In genomic region chr10:61510809-61511208, GRCm38 (mm10) we compare ENCODE assay signal across 13 mouse cellular contexts. TPM values are rescaled to one million over a fixed set of nuclear protein-coding genes. Genes with fewer than 3 reads are reported as not detected.
A peak's percentile ranks its signal among the peaks of the same experiment; 100 is the strongest.
DNase-seq lines count a peak whose midpoint lies in the region; ATAC-seq and TF ChIP-seq lines count a peak whose summit lies in the region.
"Had no signal": no experiment of that assay in that cellular context is flagged by ENCODE, and none has a peak within 500 bp of the region (broad histone marks: within the 10 kb centered on the region; RNA-seq: fewer than 3 reads in every experiment).

No protein-coding gene starts in this region.

- no peak overlapping the region for H3K4me2 ChIP-seq in forebrain, postnatal 0 days (ENCODE audit: low read depth)
- no peak overlapping the region for H3K4me2 ChIP-seq in forebrain, embryonic 13.5 days
- no peak overlapping the region for H3K4me2 ChIP-seq in lung, embryonic 14.5 days
- H3K4me2 ChIP-seq in midbrain, postnatal 0 days (ENCODE audit: low read depth, low read length, poor library complexity, severe bottlenecking) = no peak overlapping the region

- WGBS in forebrain, postnatal 0 days = 38% methylated on average over 7 of the region's 7 CpGs
- 40% methylated on average over 7 of the region's 7 CpGs for WGBS in forebrain, embryonic 13.5 days
- 15% methylated on average over 7 of the region's 7 CpGs for WGBS in lung, embryonic 14.5 days
- 28% methylated on average over 7 of the region's 7 CpGs for WGBS in midbrain, postnatal 0 days

- no peaks in the 10 kb centered on the region for H3K9me3 ChIP-seq in forebrain, postnatal 0 days (ENCODE audit: low read length)
- no peaks in the 10 kb centered on the region for H3K9me3 ChIP-seq in forebrain, embryonic 13.5 days (replicated peaks)
- no peaks in the 10 kb centered on the region for H3K9me3 ChIP-seq in lung, embryonic 14.5 days (ENCODE audit: low read depth, low read length)
- H3K9me3 ChIP-seq in midbrain, postnatal 0 days (ENCODE audit: low read length) = no peaks in the 10 kb centered on the region

- no peak for TF ChIP-seq CTCF in forebrain, postnatal 0 days (IDR thresholded peaks at IDR 0.05; ENCODE audit: low read depth)
- TF ChIP-seq CTCF in lung, embryonic 14.5 days (IDR thresholded peaks at IDR 0.05; ENCODE audit: low read depth) = no peak
- TF ChIP-seq CTCF in midbrain, postnatal 0 days (IDR thresholded peaks at IDR 0.05) = no peak

- no peaks in the 10 kb centered on the region for H3K27me3 ChIP-seq in forebrain, postnatal 0 days (ENCODE audit: insufficient read depth, low read length)
- no peaks in the 10 kb centered on the region for H3K27me3 ChIP-seq in forebrain, embryonic 13.5 days
- no peaks in the 10 kb centered on the region for H3K27me3 ChIP-seq in lung, embryonic 14.5 days (ENCODE audit: insufficient read depth, low read length)
- no peaks in the 10 kb centered on the region for H3K27me3 ChIP-seq in midbrain, postnatal 0 days (ENCODE audit: insufficient read depth, low read length)
- H3K27me3 ChIP-seq: Patski had no signal

- no peaks in the 10 kb centered on the region for H3K36me3 ChIP-seq in forebrain, postnatal 0 days (ENCODE audit: insufficient read depth)
- H3K36me3 ChIP-seq in forebrain, embryonic 13.5 days (ENCODE audit: poor library complexity, severe bottlenecking) = no peaks in the 10 kb centered on the region
- no peaks in the 10 kb centered on the region for H3K36me3 ChIP-seq in lung, embryonic 14.5 days (ENCODE audit: insufficient read depth)
- no peaks in the 10 kb centered on the region for H3K36me3 ChIP-seq in midbrain, postnatal 0 days (ENCODE audit: insufficient read depth, low read length)

- ATAC-seq in forebrain, postnatal 0 days = peak; percentile 78
- no peak for ATAC-seq in forebrain, embryonic 13.5 days
- no peak for ATAC-seq in lung, embryonic 14.5 days (ENCODE audit: insufficient read depth)
- no peak for ATAC-seq in midbrain, postnatal 0 days (ENCODE audit: low FRiP score)
- ATAC-seq: Patski had no signal

- no peaks in the 10 kb centered on the region for H3K4me1 ChIP-seq in forebrain, postnatal 0 days (ENCODE audit: insufficient read depth)
- peaks cover 21% of the 10 kb centered on the region for H3K4me1 ChIP-seq in forebrain, embryonic 13.5 days
- no peaks in the 10 kb centered on the region for H3K4me1 ChIP-seq in lung, embryonic 14.5 days (ENCODE audit: insufficient read depth)
- H3K4me1 ChIP-seq in midbrain, postnatal 0 days (ENCODE audit: insufficient read depth, low read length) = no peaks in the 10 kb centered on the region

- no peak for DNase-seq in forebrain, postnatal 0 days
- peak; percentile 30 for DNase-seq in lung, embryonic 14.5 days
- DNase-seq in lung, postnatal 10 days = no peak
- DNase-seq in forelimb bud, embryonic 11.5 days (ENCODE audit: low read depth, low spot score) = peak; percentile 33
- peak; percentile 58 for DNase-seq in midbrain, postnatal 0 days (ENCODE audit: low spot score)
- DNase-seq in thymus, postnatal 14 days = no peak
- no peak for DNase-seq in MN1 (ENCODE audit: low spot score)
- DNase-seq: cerebellum, adult 9-11 months; kidney, adult 2 months; layer of hippocampus, postnatal 36 days had no signal

- no peak overlapping the region for H3K4me3 ChIP-seq in forebrain, postnatal 0 days (ENCODE audit: low read depth, low read length)
- H3K4me3 ChIP-seq in forebrain, embryonic 13.5 days = no peak overlapping the region
- no peak overlapping the region for H3K4me3 ChIP-seq in lung, embryonic 14.5 days (ENCODE audit: low read depth, low read length)
- H3K4me3 ChIP-seq in midbrain, postnatal 0 days (ENCODE audit: low read depth, low read length) = no peak overlapping the region

- H3K27ac ChIP-seq in forebrain, postnatal 0 days (ENCODE audit: low read depth, low read length) = no peak overlapping the region
- H3K27ac ChIP-seq in forebrain, embryonic 13.5 days = no peak overlapping the region
- no peak overlapping the region for H3K27ac ChIP-seq in lung, embryonic 14.5 days (ENCODE audit: low read depth)
- H3K27ac ChIP-seq in midbrain, postnatal 0 days (ENCODE audit: low read depth, low read length) = no peak overlapping the region
- H3K27ac ChIP-seq: liver, embryonic 14.5 days had no signal

- H3K9ac ChIP-seq in forebrain, postnatal 0 days = no peak overlapping the region
- no peak overlapping the region for H3K9ac ChIP-seq in forebrain, embryonic 13.5 days
- no peak overlapping the region for H3K9ac ChIP-seq in lung, embryonic 14.5 days
- H3K9ac ChIP-seq in midbrain, postnatal 0 days (replicated peaks; ENCODE audit: low read length, poor library complexity, severe bottlenecking) = no peak overlapping the region
- H3K9ac ChIP-seq: liver, embryonic 14.5 days had no signal

RNA-seq across cellular contexts. Expression of gene Lrrc20, which starts 35.2 kb away (rescaled TPM):
- total RNA-seq in forebrain, postnatal 0 days (2014; rRNA removed) = 16.8 and 19.5 TPM in 2 replicates
- 15.9 and 16.0 TPM in 2 replicates for polyA plus RNA-seq in forebrain, postnatal 0 days (2015; fragmentation: Nextera tagmentation; extraction: Ambion mirVana)
- 16.4 and 17.5 TPM in 2 replicates for polyA plus RNA-seq in forebrain, embryonic 13.5 days (2015; fragmentation: Nextera tagmentation; extraction: Ambion mirVana)
- polyA plus RNA-seq in lung, embryonic 14.5 days (2014; fragmentation: Nextera tagmentation; extraction: Ambion mirVana) = 8.5 and 9.8 TPM in 2 replicates
- total RNA-seq in midbrain, postnatal 0 days (2014; rRNA removed) = 11.2 and 15.5 TPM in 2 replicates
- polyA plus RNA-seq in midbrain, postnatal 0 days (2015; fragmentation: Nextera tagmentation; extraction: Ambion mirVana) = 8.1 and 8.3 TPM in 2 replicates

RNA-seq across cellular contexts. Expression of gene Eif4ebp2, which starts 58.3 kb away (rescaled TPM):
- 14.6 and 18.6 TPM in 2 replicates for total RNA-seq in forebrain, postnatal 0 days (2014; rRNA removed)
- 42.3 and 49.1 TPM in 2 replicates for polyA plus RNA-seq in forebrain, postnatal 0 days (2015; fragmentation: Nextera tagmentation; extraction: Ambion mirVana)
- 96.4 and 102 TPM in 2 replicates for polyA plus RNA-seq in forebrain, embryonic 13.5 days (2015; fragmentation: Nextera tagmentation; extraction: Ambion mirVana)
- polyA plus RNA-seq in lung, embryonic 14.5 days (2014; fragmentation: Nextera tagmentation; extraction: Ambion mirVana) = 53.8 and 57.4 TPM in 2 replicates
- 14.2 and 18.5 TPM in 2 replicates for total RNA-seq in midbrain, postnatal 0 days (2014; rRNA removed)
- polyA plus RNA-seq in midbrain, postnatal 0 days (2015; fragmentation: Nextera tagmentation; extraction: Ambion mirVana) = 24.9 and 27.0 TPM in 2 replicates

Comparison
In these comparisons a context has a peak if more than half of its experiments do, and no peak if none do; other contexts are left out.
1. DNase-seq: peak in lung, embryonic 14.5 days (single experiment), forelimb bud, embryonic 11.5 days (single experiment) and midbrain, postnatal 0 days (single experiment); none in forebrain, postnatal 0 days (single experiment), lung, postnatal 10 days (single experiment), thymus, postnatal 14 days (single experiment) and MN1 (single experiment).